Mouse (Mus musculus) liver, adult 2 months (tissue): ENCODE measurements at regions not wholly inside any gene's neighbourhood (a gene's known extent, or its start where the extent isn't known, plus 50 kb on each side); places are given as distances from the start of the nearest gene placed in this dataset.

Experiments used
- CTCF ChIP-seq: fragments of 200-500 bp; IDR thresholded peaks from 2 replicates; pipeline ENCODE4 v1.5.1; 2011; ENCODE audit warnings: low read depth, low read length, control low read depth
- POLR2A ChIP-seq: fragments of 200-500 bp; IDR thresholded peaks from 2 replicates; pipeline ENCODE4 v1.6.1; 2011; ENCODE audit warnings: low read length, control low read depth; ENCODE audit not compliant: insufficient read depth; ENCODE audit errors: extremely low read depth

- TF ChIP-seq CTCF (no peak), POLR2A (no peak)
These were observed 87.8 kb downstream of the Cpn2 start for GRCm38 (mm10) chr16:30179504-30179976.
